Mouse (Mus musculus) lung, embryonic 16.5 days (tissue): ENCODE results near the gene Olfr1043. TPM values are rescaled to one million over a fixed set of nuclear protein-coding genes. Genes with fewer than 3 reads are reported as not detected.
"Not testable (repeated sequence)": the region's sequence is repeated elsewhere in the genome, so short reads cannot be mapped to it uniquely, and the experiment has no call there.

Experiments
- ATAC-seq: fragments of 200-750 bp; cut with Nextera tagmentation; 2 replicates; pipeline ENCODE4 v1.8.0; 2017; ENCODE audit warnings: low read depth, mild to moderate bottlenecking, moderate library complexity
- H3K27ac ChIP-seq: fragments of 300-500 bp; sonication (generic); 2 replicates; pipeline ENCODE4 v1.5.1; 2014; ENCODE audit warnings: mild to moderate bottlenecking, control low read depth, low read length
- H3K27me3 ChIP-seq: fragments of 300-500 bp; sonication (generic); 2 replicates; pipeline ENCODE4 v1.6.1; 2014; ENCODE audit warnings: low read depth, low read length, mixed read lengths; ENCODE audit not compliant: control insufficient read depth, insufficient read depth
- H3K36me3 ChIP-seq: fragments of 300-500 bp; sonication (generic); 2 replicates; pipeline ENCODE4 v1.6.1; 2014; ENCODE audit warnings: low read length; ENCODE audit not compliant: control insufficient read depth, insufficient read depth
- H3K4me1 ChIP-seq: fragments of 300-500 bp; sonication (generic); replicated peaks from 2 replicates; pipeline ENCODE4 v1.6.1; 2014; ENCODE audit warnings: low read length, mixed read lengths; ENCODE audit not compliant: control insufficient read depth, insufficient read depth
- H3K4me2 ChIP-seq: fragments of 300-500 bp; sonication (generic); 2 replicates; pipeline ENCODE4 v1.6.1; 2014; ENCODE audit warnings: low read depth, low read length, control low read depth
- H3K4me3 ChIP-seq: fragments of 300-500 bp; sonication (generic); 2 replicates; pipeline ENCODE4 v1.5.1; 2014; ENCODE audit warnings: mild to moderate bottlenecking, low read length, control low read depth
- H3K9ac ChIP-seq: fragments of 300-500 bp; sonication (generic); 2 replicates; pipeline ENCODE4 v1.6.1; 2014; ENCODE audit warnings: low read length, control low read depth
- H3K9me3 ChIP-seq: fragments of 300-500 bp; sonication (generic); 2 replicates; pipeline ENCODE4 v1.6.1; 2016; ENCODE audit warnings: low read length; ENCODE audit not compliant: control insufficient read depth
- whole genome bisulfite sequencing: fragments of 180-500 bp; shearing (Covaris S2); extraction: QIAGEN DNeasy Blood & Tissue Kit; methylation state at CpG from one replicate; pipeline ENCODE4 v1.1.7; 2014; 5-methylcytosine and 5-hydroxymethylcytosine counted together
- polyA plus RNA-seq: library from polyadenylated mRNA; unstranded; fragments of >200 nt; fragmentation: Nextera tagmentation; extraction: Ambion mirVana; gene quantifications from 2 replicates; pipeline ENCODE4 v1.2.1, GENCODE M21; 2015

Olfr1043 gene
- not detected in 2 replicates for polyA plus RNA-seq

DNA sequence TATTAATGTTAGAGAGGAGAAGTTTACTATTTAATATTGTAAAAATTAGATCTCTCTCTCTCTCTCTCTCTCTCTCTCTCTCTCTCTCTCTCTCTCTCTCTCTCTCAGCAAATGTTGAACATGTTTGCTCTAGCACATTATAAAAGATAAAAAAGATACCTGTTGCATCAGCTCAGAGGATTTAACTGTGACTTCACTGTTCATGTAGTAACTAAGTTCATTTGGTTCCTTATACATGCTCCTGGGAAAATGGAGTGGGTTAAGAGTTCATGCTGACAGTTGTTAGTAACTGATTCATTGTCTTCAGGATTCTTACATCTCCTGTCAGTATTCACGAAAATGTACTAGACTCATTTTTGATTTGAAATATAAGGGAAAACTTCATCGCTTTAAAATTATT is at the start of gene Olfr1043:
Olfr1043 (minus strand) TSS at position 101 of the 400 bp plus-strand sequence.
- H3K27me3 ChIP-seq: no peaks in the 10 kb centered on the region
- no peaks in the 10 kb centered on the region for H3K36me3 ChIP-seq
- 76% methylated on average over 2 of the region's 2 CpGs for WGBS
- no peak within 1 kb of the TSS for H3K27ac ChIP-seq
- H3K4me1 ChIP-seq: no peaks in the 10 kb centered on the region
- ATAC-seq: no peak
- H3K4me2 ChIP-seq: no peak within 1 kb of the TSS
- no peak within 1 kb of the TSS for H3K9ac ChIP-seq
- H3K9me3 ChIP-seq: no peaks in the 10 kb centered on the region
- no peak within 1 kb of the TSS for H3K4me3 ChIP-seq

DNA sequence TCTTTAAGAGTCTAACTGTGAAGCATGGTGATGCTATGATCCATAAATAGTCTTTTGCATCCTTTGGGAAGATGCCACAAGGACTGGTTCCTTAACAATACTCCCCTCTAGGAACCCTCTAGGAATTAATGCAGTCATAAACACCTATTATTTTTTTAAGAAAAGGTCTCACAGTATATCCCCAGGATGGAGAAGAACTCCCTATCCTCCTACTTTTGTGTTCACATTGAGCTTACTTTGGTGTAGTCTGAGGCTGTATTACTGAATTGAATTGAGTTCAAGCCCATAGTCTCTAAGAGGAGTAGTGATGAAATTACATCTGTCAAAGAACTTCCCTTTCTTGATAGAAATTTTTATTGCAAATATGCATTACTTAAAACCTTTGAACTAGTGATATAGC is 35.6 kb upstream of the Olfr1043 start, which contains the start of gene Olfr1045:
Olfr1045 (minus strand) TSS at position 101 of the 400 bp plus-strand sequence.
- Histone ChIP-seq H3K4me3 (no peak within 1 kb of the TSS), H3K4me1 (no peaks in the 10 kb centered on the region), H3K36me3 (no peaks in the 10 kb centered on the region), H3K9ac (no peak within 1 kb of the TSS), H3K27ac (no peak within 1 kb of the TSS), H3K9me3 (no peaks in the 10 kb centered on the region), H3K4me2 (no peak within 1 kb of the TSS), H3K27me3 (no peaks in the 10 kb centered on the region)
- ATAC-seq: no peak

DNA sequence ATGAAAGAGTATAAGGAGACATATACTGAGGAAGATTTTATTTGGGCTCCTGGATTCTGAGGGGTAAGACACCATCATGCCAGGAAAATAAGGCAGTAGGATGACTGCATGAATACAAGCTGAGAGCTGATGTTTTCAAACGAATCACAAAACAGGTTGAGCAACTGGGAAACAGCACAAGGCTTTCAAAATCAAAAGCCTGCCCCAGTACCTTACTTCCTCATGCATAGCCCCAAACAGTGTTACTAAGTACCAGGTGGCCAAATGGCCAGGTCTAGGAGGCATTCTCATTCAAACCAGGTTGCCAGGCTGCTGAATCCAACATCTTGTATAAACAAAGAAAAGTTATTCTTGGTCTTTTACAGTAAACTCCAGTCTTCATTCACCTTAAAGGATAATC is 28.5 kb upstream of the Olfr1043 start:
- no peak overlapping the region for H3K27ac ChIP-seq
- H3K4me3 ChIP-seq: no peak overlapping the region
- H3K4me1 ChIP-seq: no peaks in the 10 kb centered on the region
- 26% methylated on average over 1 of the region's 1 CpGs for WGBS
- no peaks in the 10 kb centered on the region for H3K9me3 ChIP-seq
- ATAC-seq: no peak
- H3K9ac ChIP-seq: no peak overlapping the region
- H3K27me3 ChIP-seq: no peaks in the 10 kb centered on the region
- H3K36me3 ChIP-seq: no peaks in the 10 kb centered on the region
- no peak overlapping the region for H3K4me2 ChIP-seq

DNA sequence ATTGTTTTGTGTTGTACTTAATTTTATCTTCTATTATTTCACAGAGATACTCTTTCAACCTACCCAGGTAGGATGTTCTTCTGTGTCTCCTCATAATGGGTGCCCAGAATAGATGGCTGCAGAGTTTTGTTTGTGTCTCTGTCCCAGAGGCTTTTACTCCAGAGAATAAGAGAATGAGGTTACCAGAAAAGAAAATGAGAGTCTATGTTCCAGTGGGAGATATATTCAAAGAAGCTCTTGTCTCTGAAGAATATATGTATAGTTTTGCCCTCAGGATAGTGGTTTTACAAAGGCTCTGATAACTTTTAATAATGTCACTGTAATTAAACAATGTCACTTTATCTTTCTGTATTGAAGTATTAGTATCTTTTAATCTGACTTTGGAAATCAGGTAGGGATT is 18.3 kb upstream of the Olfr1043 start, which contains the start of gene Olfr52:
Olfr52 (minus strand) TSS at position 101 of the 400 bp plus-strand sequence.
- H3K9ac ChIP-seq: no peak within 1 kb of the TSS
- H3K4me1 ChIP-seq: no peaks in the 10 kb centered on the region
- no peaks in the 10 kb centered on the region for H3K9me3 ChIP-seq
- no peaks in the 10 kb centered on the region for H3K36me3 ChIP-seq
- ATAC-seq: no peak
- no peak within 1 kb of the TSS for H3K4me3 ChIP-seq
- H3K4me2 ChIP-seq: no peak within 1 kb of the TSS
- no peak within 1 kb of the TSS for H3K27ac ChIP-seq
- H3K27me3 ChIP-seq: no peaks in the 10 kb centered on the region

DNA sequence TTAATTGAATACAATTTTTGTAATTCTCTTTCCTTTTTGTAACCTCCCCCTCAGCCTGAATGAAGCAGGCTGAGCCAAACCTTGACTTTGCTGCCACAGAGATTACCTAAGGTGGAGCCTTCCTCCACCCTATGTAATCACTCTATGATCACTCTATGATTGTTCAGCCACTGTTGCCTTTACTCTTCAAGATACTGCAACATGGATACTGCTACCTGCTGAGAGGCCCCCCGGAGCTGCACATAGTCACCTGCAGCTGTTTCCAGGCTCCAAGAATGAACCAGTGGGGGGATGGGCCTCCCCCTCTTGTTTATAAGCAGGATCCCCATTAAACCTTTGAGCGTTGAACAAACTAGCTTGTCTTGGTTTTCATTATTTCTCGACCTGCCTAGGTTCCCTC is 12.6 kb upstream of the Olfr1043 start:
- no peaks in the 10 kb centered on the region for H3K4me1 ChIP-seq
- no peak overlapping the region for H3K4me2 ChIP-seq
- ATAC-seq: no peak
- no peaks in the 10 kb centered on the region for H3K9me3 ChIP-seq
- no peak overlapping the region for H3K4me3 ChIP-seq
- no peak overlapping the region for H3K9ac ChIP-seq
- 68% methylated on average over 3 of the region's 3 CpGs for WGBS
- H3K27ac ChIP-seq: no peak overlapping the region
- no peaks in the 10 kb centered on the region for H3K27me3 ChIP-seq
- H3K36me3 ChIP-seq: no peaks in the 10 kb centered on the region

DNA sequence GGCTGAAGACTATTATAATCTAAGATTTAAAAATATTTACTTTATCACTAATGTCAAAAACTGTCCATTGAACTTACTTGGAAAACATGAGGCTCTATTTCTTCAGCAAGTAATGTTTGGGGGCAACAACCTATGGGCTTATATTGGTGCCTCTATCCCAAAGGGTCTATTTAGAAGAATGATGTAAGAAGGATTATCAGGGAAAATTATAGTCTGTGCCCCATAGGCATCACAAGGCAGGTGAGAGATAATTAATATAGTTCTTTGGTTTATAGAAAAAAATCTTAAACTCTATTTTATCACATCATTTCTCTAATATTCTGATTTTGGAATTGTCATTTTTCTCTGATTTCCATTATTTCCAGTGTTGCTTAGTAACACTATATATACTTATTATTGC is 10.4 kb upstream of the Olfr1043 start, which contains the start of gene Olfr1044:
Olfr1044 (minus strand) TSS at position 101 of the 400 bp plus-strand sequence.
- no peak within 1 kb of the TSS for H3K4me3 ChIP-seq
- no peak within 1 kb of the TSS for H3K4me2 ChIP-seq
- no peak within 1 kb of the TSS for H3K9ac ChIP-seq
- H3K9me3 ChIP-seq: no peaks in the 10 kb centered on the region
- no peaks in the 10 kb centered on the region for H3K4me1 ChIP-seq
- no peak for ATAC-seq
- H3K27ac ChIP-seq: no peak within 1 kb of the TSS
- H3K36me3 ChIP-seq: no peaks in the 10 kb centered on the region
- H3K27me3 ChIP-seq: no peaks in the 10 kb centered on the region

DNA sequence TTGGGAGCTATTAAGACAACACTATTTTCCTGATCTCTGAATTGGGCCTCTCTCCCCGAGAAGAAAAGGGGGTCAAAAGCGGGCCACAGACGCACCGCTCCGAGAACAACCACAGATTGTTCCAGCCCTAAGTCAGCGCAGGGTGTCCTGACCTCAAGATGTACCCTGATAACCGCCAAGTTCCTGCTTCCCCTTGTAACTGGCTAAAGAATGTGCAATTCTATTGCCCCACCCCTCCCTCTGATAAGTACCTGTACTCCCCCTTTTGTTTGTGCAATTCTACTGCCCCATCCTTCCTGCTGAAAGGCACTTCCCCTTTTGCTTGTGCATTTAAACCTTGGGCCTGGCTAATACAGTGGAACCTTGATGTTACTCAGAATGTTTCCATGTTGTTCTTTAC is 8.1 kb upstream of the Olfr1043 start:
- WGBS: 74% methylated on average over 7 of the region's 7 CpGs
- not testable (repeated sequence) for H3K27me3 ChIP-seq, H3K9me3 ChIP-seq, H3K4me2 ChIP-seq, H3K36me3 ChIP-seq, H3K27ac ChIP-seq, H3K4me1 ChIP-seq, H3K4me3 ChIP-seq, H3K9ac ChIP-seq, ATAC-seq

DNA sequence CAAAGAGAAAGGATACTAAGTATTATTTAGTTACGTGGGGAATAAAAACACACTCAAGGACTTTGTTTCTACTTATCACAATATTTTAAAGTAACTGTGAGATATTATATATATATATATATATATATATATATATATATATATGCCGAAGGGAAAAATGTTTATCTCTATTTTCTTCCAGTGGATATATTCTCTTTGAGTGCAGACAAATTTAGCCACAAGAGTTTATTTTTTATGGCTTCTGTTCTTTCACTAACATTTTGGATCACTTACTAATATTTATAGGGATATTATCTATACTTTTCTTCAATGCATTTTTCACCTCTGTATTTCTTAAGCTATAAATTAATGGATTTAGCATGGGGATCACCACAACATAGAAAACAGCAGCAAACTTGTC is 5.6 kb downstream of the Olfr1043 start, which contains the start of gene Olfr1042:
Olfr1042 (minus strand) TSS at position 101 of the 400 bp plus-strand sequence.
- no peaks in the 10 kb centered on the region for H3K9me3 ChIP-seq
- no peaks in the 10 kb centered on the region for H3K27me3 ChIP-seq
- no peaks in the 10 kb centered on the region for H3K4me1 ChIP-seq
- H3K36me3 ChIP-seq: no peaks in the 10 kb centered on the region
- no peak for ATAC-seq
- H3K9ac ChIP-seq: no peak within 1 kb of the TSS
- H3K4me2 ChIP-seq: no peak within 1 kb of the TSS
- H3K4me3 ChIP-seq: no peak within 1 kb of the TSS
- WGBS: 84% methylated on average over 2 of the region's 2 CpGs
- no peak within 1 kb of the TSS for H3K27ac ChIP-seq

DNA sequence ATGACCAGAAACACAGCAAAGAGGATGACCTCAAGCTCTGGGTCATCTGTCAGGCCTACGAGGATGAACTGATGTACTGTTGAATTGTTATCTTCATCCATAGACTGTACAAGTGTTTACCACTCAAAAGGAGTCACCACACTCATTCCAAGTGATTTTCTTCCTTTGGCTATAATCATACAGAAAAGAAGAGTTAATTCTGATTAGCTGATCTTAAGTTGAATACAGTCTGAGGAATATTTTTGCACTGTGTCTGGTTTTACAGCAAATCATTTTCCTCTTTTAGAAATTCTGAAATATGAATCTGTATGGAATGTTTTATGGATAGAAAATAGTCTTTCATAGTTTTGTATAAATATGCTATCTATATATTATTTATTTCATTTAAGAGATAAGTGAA is 20.7 kb downstream of the Olfr1043 start, which contains the start of gene Olfr1040:
Olfr1040 (minus strand) TSS at position 101 of the 400 bp plus-strand sequence.
- H3K9me3 ChIP-seq: no peaks in the 10 kb centered on the region
- no peak within 1 kb of the TSS for H3K4me2 ChIP-seq
- no peak for ATAC-seq
- no peak within 1 kb of the TSS for H3K4me3 ChIP-seq
- 47% methylated on average over 1 of the region's 1 CpGs for WGBS
- H3K9ac ChIP-seq: no peak within 1 kb of the TSS
- H3K27me3 ChIP-seq: no peaks in the 10 kb centered on the region
- no peak within 1 kb of the TSS for H3K27ac ChIP-seq
- H3K36me3 ChIP-seq: no peaks in the 10 kb centered on the region
- H3K4me1 ChIP-seq: no peaks in the 10 kb centered on the region

DNA sequence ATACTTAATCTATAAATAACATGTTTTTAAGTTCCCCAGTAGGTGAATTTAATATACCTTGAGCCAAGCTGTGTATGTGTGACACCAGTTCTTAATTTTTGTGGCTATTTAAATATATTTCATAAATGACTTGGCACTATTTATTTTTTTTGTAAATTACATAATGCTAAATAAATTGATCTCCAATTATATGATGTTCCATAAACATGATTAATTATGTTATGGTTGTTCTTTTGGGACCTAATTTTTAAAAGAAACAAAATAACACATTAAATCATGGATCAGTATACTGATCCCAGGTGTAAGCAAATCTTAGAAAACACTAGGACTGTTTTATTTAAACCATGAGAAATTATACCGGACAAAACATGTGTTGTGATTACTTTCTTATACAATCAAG is 31.5 kb downstream of the Olfr1043 start, which contains the start of gene Olfr1039:
Olfr1039 (minus strand) TSS at position 101 of the 400 bp plus-strand sequence.
- 88% methylated on average over 1 of the region's 1 CpGs for WGBS
- Histone ChIP-seq H3K4me1 (no peaks in the 10 kb centered on the region), H3K36me3 (no peaks in the 10 kb centered on the region), H3K9me3 (no peaks in the 10 kb centered on the region), H3K27ac (no peak within 1 kb of the TSS), H3K4me3 (no peak within 1 kb of the TSS), H3K27me3 (no peaks in the 10 kb centered on the region), H3K9ac (no peak within 1 kb of the TSS), H3K4me2 (no peak within 1 kb of the TSS)
- ATAC-seq: no peak
